ENCODE assay signal across 27 mouse cellular contexts in the genomic region with DNA sequence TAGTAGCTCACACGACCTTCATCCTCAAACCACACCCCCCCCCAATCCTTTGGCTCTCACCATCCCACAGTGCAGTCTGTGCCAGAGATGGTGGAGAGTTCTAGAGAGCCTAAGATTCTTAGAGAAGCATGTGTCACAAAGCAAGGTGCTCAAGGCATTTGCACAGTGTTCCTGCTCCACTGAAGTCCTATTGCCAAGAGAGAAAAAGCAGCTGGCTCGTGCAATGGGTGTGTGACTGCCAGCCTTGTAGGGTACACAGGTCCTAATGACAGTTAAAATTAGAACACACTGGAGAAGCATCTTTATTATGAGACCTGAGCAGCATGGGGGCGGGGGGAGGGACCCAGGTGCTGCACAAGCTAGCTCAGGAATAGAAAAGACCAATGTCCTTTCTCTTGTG. TPM values are rescaled to one million over a fixed set of nuclear protein-coding genes. Genes with fewer than 3 reads are reported as not detected.
DNase-seq lines count a peak whose midpoint lies in the region; ATAC-seq and TF ChIP-seq lines count a peak whose summit lies in the region.
"Had no signal": no experiment of that assay in that cellular context is flagged by ENCODE, and none has a peak within 500 bp of the region (broad histone marks: within the 10 kb centered on the region; RNA-seq: fewer than 3 reads in every experiment).

No protein-coding gene starts in this region.

- no peak overlapping the region for H3K4me2 ChIP-seq in heart, embryonic 15.5 days
- H3K4me2 ChIP-seq: forebrain, embryonic 13.5 days; heart, embryonic 13.5 days; hindbrain, embryonic 13.5 days; intestine, embryonic 15.5 days had no signal

- no peaks in the 10 kb centered on the region for H3K27me3 ChIP-seq in heart, embryonic 15.5 days
- H3K27me3 ChIP-seq in thymus, adult 2 months (ENCODE audit: control insufficient read depth, insufficient read depth, low read length), result no peaks in the 10 kb centered on the region
- H3K27me3 ChIP-seq: CH12.LX; heart, embryonic 13.5 days; intestine, embryonic 15.5 days had no signal

- 45% methylated on average over 3 of the region's 3 CpGs for WGBS in heart, embryonic 15.5 days
- 68% methylated on average over 3 of the region's 3 CpGs for WGBS in thymus, adult 2 months

- peaks cover 23% of the 10 kb centered on the region for H3K4me1 ChIP-seq in heart, embryonic 15.5 days (replicated peaks)
- H3K4me1 ChIP-seq in thymus, adult 2 months (replicated peaks; ENCODE audit: control insufficient read depth, insufficient read depth, low read length), result peaks cover 43% of the 10 kb centered on the region
- H3K4me1 ChIP-seq: forebrain, embryonic 13.5 days; intestine, embryonic 15.5 days had no signal

- H3K9me3 ChIP-seq in heart, embryonic 15.5 days (replicated peaks), result no peaks in the 10 kb centered on the region
- H3K9me3 ChIP-seq: forebrain, embryonic 10.5 days; forebrain, embryonic 13.5 days; heart, embryonic 13.5 days; hindbrain, embryonic 10.5 days; hindbrain, embryonic 13.5 days; intestine, embryonic 15.5 days had no signal

- TF ChIP-seq CTCF in thymus, adult 2 months (IDR thresholded peaks at IDR 0.05; ENCODE audit: borderline replicate concordance, control insufficient read depth, extremely low read depth, insufficient read depth, low read length, poor library complexity), result no peak

- no peak overlapping the region for H3K9ac ChIP-seq in heart, embryonic 15.5 days
- H3K9ac ChIP-seq: forebrain, embryonic 13.5 days; heart, embryonic 13.5 days; hindbrain, embryonic 13.5 days; intestine, embryonic 15.5 days had no signal

- intact Hi-C loops in heart, postnatal 36 days (cut with DNase I), result no loop called here

- peak; percentile 1 for DNase-seq in cerebellum, adult 11-12 months
- DNase-seq in heart, postnatal 36 days, result no peak
- DNase-seq in thymus, postnatal 4 days, result peak; percentile 5
- DNase-seq in thymus, adult 2 months, result no peak
- DNase-seq: adrenal gland, adult 8-10 months; adrenal gland, postnatal 36 days; B cell, adult 2 months; cerebellum, adult 11 months; cerebellum, adult 8-10 months; cerebellum, postnatal 36 days; embryo, embryonic 11 days; gastrocnemius, postnatal 10 days; heart, postnatal 10 days; kidney, adult 11 months; kidney, adult 8-10 months had no signal

- H3K4me3 ChIP-seq in heart, embryonic 15.5 days, result no peak overlapping the region
- no peak overlapping the region for H3K4me3 ChIP-seq in thymus, adult 2 months (ENCODE audit: control insufficient read depth, insufficient read depth, low read length)
- H3K4me3 ChIP-seq: forebrain, embryonic 10.5 days; forebrain, embryonic 13.5 days; heart, embryonic 13.5 days; hindbrain, embryonic 10.5 days; hindbrain, embryonic 13.5 days; intestine, embryonic 15.5 days had no signal

- no peaks in the 10 kb centered on the region for H3K36me3 ChIP-seq in heart, embryonic 15.5 days
- H3K36me3 ChIP-seq in thymus, adult 2 months (ENCODE audit: control insufficient read depth, insufficient read depth, low read length), result no peaks in the 10 kb centered on the region
- H3K36me3 ChIP-seq: forebrain, embryonic 10.5 days; G1E; heart, embryonic 13.5 days; hindbrain, embryonic 10.5 days; hindbrain, embryonic 13.5 days; intestine, embryonic 15.5 days had no signal

- no peak for ATAC-seq in cerebellum, adult (ENCODE audit: insufficient number of reproducible peaks, low FRiP score, low TSS enrichment)
- peak; percentile 44; the same call in 1 of the 2 replicates for ATAC-seq in heart, embryonic 15.5 days (replicated peaks; ENCODE audit: insufficient number of reproducible peaks, insufficient read depth, low FRiP score, low read depth)
- ATAC-seq: forebrain, embryonic 13.5 days; forebrain, embryonic 16.5 days; hindbrain, embryonic 16.5 days; intestine, embryonic 15.5 days had no signal

- TF ChIP-seq POLR2A in thymus, adult 2 months (IDR thresholded peaks at IDR 0.05; ENCODE audit: control insufficient read depth, extremely low read depth, insufficient read depth, low read length, poor library complexity), result no peak

- no peak overlapping the region for H3K27ac ChIP-seq in heart, embryonic 15.5 days
- no peak overlapping the region for H3K27ac ChIP-seq in thymus, adult 2 months (ENCODE audit: control insufficient read depth, insufficient read depth, low read length)
- H3K27ac ChIP-seq: forebrain, embryonic 13.5 days; heart, embryonic 13.5 days; hindbrain, embryonic 10.5 days; hindbrain, embryonic 13.5 days; intestine, embryonic 15.5 days had no signal

RNA-seq across cellular contexts. Expression of a gene that starts 18.2 kb away (rescaled TPM):
- 22.1 and 26.2 TPM in 2 replicates for polyA plus RNA-seq in heart, embryonic 15.5 days (2015; fragmentation: Nextera tagmentation; extraction: Ambion mirVana)
- total RNA-seq in heart, postnatal 36 days (2021), result 10 to 100 TPM; 38.8 to 41.7 TPM
- polyA plus RNA-seq in thymus, adult 2 months (2012; rRNA removed), result 58.9 and 93.6 TPM in 2 replicates

Comparison
In these comparisons a context has a peak if more than half of its experiments do, and no peak if none do; other contexts are left out.
1. DNase-seq: peak in cerebellum, adult 11-12 months (single experiment) and thymus, postnatal 4 days (single experiment); none in heart, postnatal 36 days (0 of 2) and thymus, adult 2 months (single experiment).